Mouse (Mus musculus): ENCODE data around the gene Jam2. TPM values are rescaled to one million over a fixed set of nuclear protein-coding genes. Genes with fewer than 3 reads are reported as not detected.
A peak's percentile ranks its signal among the peaks of the same experiment; 100 is the strongest.

The Jam2 gene
- polyA plus RNA-seq, 1 experiment from 2014 or later: 12.9 TPM

- H3K36me3 ChIP-seq: no peaks in the 10 kb centered on the region
- no peak overlapping the region for H3K9ac ChIP-seq
- no peak overlapping the region for H3K4me2 ChIP-seq
- H3K4me1 ChIP-seq: peaks cover 11% of the 10 kb centered on the region; the same call in 1 of the 2 replicates
- H3K27me3 ChIP-seq: peaks cover 13% of the 10 kb centered on the region; the same call in 1 of the 2 replicates
- no peak overlapping the region for H3K27ac ChIP-seq
- no peak overlapping the region for H3K4me3 ChIP-seq
- ATAC-seq (ENCODE audit: borderline replicate concordance, extremely low read depth, low FRiP score, low TSS enrichment): no peak
- 77% methylated on average over 2 of the region's 2 CpGs for WGBS
- H3K9me3 ChIP-seq: no peaks in the 10 kb centered on the region
Observed at GRCm38 (mm10) chr16:84771461-84771860, 2.5 kb upstream of the Jam2 start.

- Histone ChIP-seq H3K9me3 (no peaks in the 10 kb centered on the region), H3K36me3 (no peaks in the 10 kb centered on the region), H3K27me3 (peaks cover 16% of the 10 kb centered on the region; the same call in 1 of the 2 replicates), H3K4me1 (peaks cover 11% of the 10 kb centered on the region; the same call in 1 of the 2 replicates), H3K9ac (no peak overlapping the region), H3K27ac (no peak overlapping the region), H3K4me3 (no peak overlapping the region), H3K4me2 (peak overlapping the region; percentile 99)
- WGBS: 25% methylated on average over 8 of the region's 8 CpGs
- ATAC-seq (ENCODE audit: borderline replicate concordance, extremely low read depth, low FRiP score, low TSS enrichment): no peak
Observed at GRCm38 (mm10) chr16:84772496-84773267, 1.2 kb upstream of the Jam2 start.

- no peak for ATAC-seq (ENCODE audit: borderline replicate concordance, extremely low read depth, low FRiP score, low TSS enrichment)
- peak overlapping the region; percentile 57; the same call in 1 of the 2 replicates for H3K9ac ChIP-seq
Observed at GRCm38 (mm10) chr16:84773268-84773861, 558 bp upstream of the Jam2 start.

GRCm38 (mm10) chr16:84774761-84775231 lies 873 bp downstream of the Jam2 start:
- Histone ChIP-seq H3K36me3 (no peaks in the 10 kb centered on the region), H3K4me3 (peak overlapping the region; percentile 60), H3K4me1 (peaks cover 11% of the 10 kb centered on the region; the same call in 1 of the 2 replicates), H3K27ac (peak overlapping the region; percentile 47; the same call in 1 of the 2 replicates), H3K4me2 (peak overlapping the region; percentile 99), H3K27me3 (peaks cover 16% of the 10 kb centered on the region; the same call in 1 of the 2 replicates), H3K9me3 (no peaks in the 10 kb centered on the region), H3K9ac (peak overlapping the region; percentile 57)
- ATAC-seq (ENCODE audit: borderline replicate concordance, extremely low read depth, low FRiP score, low TSS enrichment): no peak
- under 1% methylated on average over 23 of the region's 23 CpGs for WGBS

More at GRCm38 (mm10) chr16:84773268-84773861, 558 bp upstream of the Jam2 start:
- Histone ChIP-seq H3K9me3 (no peaks in the 10 kb centered on the region), H3K4me2 (peak overlapping the region; percentile 99), H3K4me3 (peak overlapping the region; percentile 60), H3K36me3 (no peaks in the 10 kb centered on the region), H3K27ac (no peak overlapping the region), H3K27me3 (peaks cover 16% of the 10 kb centered on the region; the same call in 1 of the 2 replicates), H3K4me1 (peaks cover 11% of the 10 kb centered on the region; the same call in 1 of the 2 replicates)
- WGBS: 5% methylated on average over 15 of the region's 15 CpGs

- WGBS: 38% methylated on average over 11 of the region's 11 CpGs
Observed at GRCm38 (mm10) chr16:84775356-84775755, 1.4 kb downstream of the Jam2 start.

GRCm38 (mm10) chr16:84776089-84776784 lies 2.3 kb downstream of the Jam2 start:
- ATAC-seq (ENCODE audit: borderline replicate concordance, extremely low read depth, low FRiP score, low TSS enrichment): no peak
- WGBS: 56% methylated on average over 7 of the region's 7 CpGs

More at GRCm38 (mm10) chr16:84775356-84775755, 1.4 kb downstream of the Jam2 start:
- Histone ChIP-seq H3K4me2 (peak overlapping the region; percentile 99), H3K4me1 (peaks cover 11% of the 10 kb centered on the region; the same call in 1 of the 2 replicates), H3K9ac (no peak overlapping the region), H3K27ac (no peak overlapping the region), H3K36me3 (no peaks in the 10 kb centered on the region), H3K27me3 (peaks cover 16% of the 10 kb centered on the region; the same call in 1 of the 2 replicates), H3K9me3 (no peaks in the 10 kb centered on the region), H3K4me3 (peak overlapping the region; percentile 60)
- ATAC-seq (ENCODE audit: borderline replicate concordance, extremely low read depth, low FRiP score, low TSS enrichment): no peak

GRCm38 (mm10) chr16:84778431-84778830 lies 4.5 kb downstream of the Jam2 start:
- ATAC-seq (ENCODE audit: borderline replicate concordance, extremely low read depth, low FRiP score, low TSS enrichment): no peak
- Histone ChIP-seq H3K27me3 (peaks cover 16% of the 10 kb centered on the region; the same call in 1 of the 2 replicates), H3K4me1 (peaks cover 8% of the 10 kb centered on the region; the same call in 1 of the 2 replicates), H3K9me3 (no peaks in the 10 kb centered on the region), H3K36me3 (no peaks in the 10 kb centered on the region), H3K27ac (no peak overlapping the region), H3K4me2 (no peak overlapping the region), H3K9ac (no peak overlapping the region), H3K4me3 (no peak overlapping the region)
- 74% methylated on average over 6 of the region's 6 CpGs for WGBS

More at GRCm38 (mm10) chr16:84776089-84776784, 2.3 kb downstream of the Jam2 start:
- Histone ChIP-seq H3K9ac (no peak overlapping the region), H3K27me3 (peaks cover 16% of the 10 kb centered on the region; the same call in 1 of the 2 replicates), H3K4me3 (no peak overlapping the region), H3K4me2 (no peak overlapping the region), H3K36me3 (no peaks in the 10 kb centered on the region), H3K9me3 (no peaks in the 10 kb centered on the region), H3K27ac (no peak overlapping the region), H3K4me1 (peaks cover 11% of the 10 kb centered on the region; the same call in 1 of the 2 replicates)

- Histone ChIP-seq H3K9me3 (no peaks in the 10 kb centered on the region), H3K36me3 (no peaks in the 10 kb centered on the region), H3K4me2 (no peak overlapping the region), H3K4me1 (0 out of 2 replicates have a peak, but pooled peaks cover 5% of the 10 kb centered on the region), H3K27ac (no peak overlapping the region), H3K4me3 (no peak overlapping the region), H3K27me3 (peaks cover 16% of the 10 kb centered on the region; the same call in 1 of the 2 replicates), H3K9ac (no peak overlapping the region)
- WGBS: 79% methylated on average over 6 of the region's 6 CpGs
- no peak for ATAC-seq (ENCODE audit: borderline replicate concordance, extremely low read depth, low FRiP score, low TSS enrichment)
Observed at GRCm38 (mm10) chr16:84778861-84779630, 5.1 kb downstream of the Jam2 start.

- H3K9me3 ChIP-seq: no peaks in the 10 kb centered on the region
- H3K4me3 ChIP-seq: no peak overlapping the region
- no peak for ATAC-seq (ENCODE audit: borderline replicate concordance, extremely low read depth, low FRiP score, low TSS enrichment)
- H3K9ac ChIP-seq: no peak overlapping the region
- H3K27me3 ChIP-seq: peaks cover 16% of the 10 kb centered on the region; the same call in 1 of the 2 replicates
- H3K4me1 ChIP-seq: 0 out of 2 replicates have a peak, but pooled peaks cover 5% of the 10 kb centered on the region
- H3K36me3 ChIP-seq: no peaks in the 10 kb centered on the region
- 62% methylated on average over 5 of the region's 5 CpGs for WGBS
- H3K27ac ChIP-seq: no peak overlapping the region
- no peak overlapping the region for H3K4me2 ChIP-seq
Observed at GRCm38 (mm10) chr16:84779718-84780117, 5.8 kb downstream of the Jam2 start.

GRCm38 (mm10) chr16:84783279-84783678 lies 9.4 kb downstream of the Jam2 start:
- Histone ChIP-seq H3K27ac (no peak overlapping the region), H3K9ac (no peak overlapping the region), H3K4me2 (no peak overlapping the region), H3K36me3 (no peaks in the 10 kb centered on the region), H3K27me3 (no peaks in the 10 kb centered on the region), H3K4me1 (no peaks in the 10 kb centered on the region), H3K4me3 (no peak overlapping the region), H3K9me3 (no peaks in the 10 kb centered on the region)
- no peak for ATAC-seq (ENCODE audit: borderline replicate concordance, extremely low read depth, low FRiP score, low TSS enrichment)
- WGBS: 35% methylated on average over 2 of the region's 2 CpGs

GRCm38 (mm10) chr16:84784966-84785365 lies 11.0 kb downstream of the Jam2 start:
- WGBS: 34% methylated on average over 7 of the region's 7 CpGs
- no peaks in the 10 kb centered on the region for H3K27me3 ChIP-seq
- H3K4me1 ChIP-seq: no peaks in the 10 kb centered on the region
- no peak overlapping the region for H3K27ac ChIP-seq
- no peak overlapping the region for H3K4me3 ChIP-seq
- no peaks in the 10 kb centered on the region for H3K9me3 ChIP-seq
- H3K4me2 ChIP-seq: no peak overlapping the region
- no peak overlapping the region for H3K9ac ChIP-seq
- no peak for ATAC-seq (ENCODE audit: borderline replicate concordance, extremely low read depth, low FRiP score, low TSS enrichment)
- no peaks in the 10 kb centered on the region for H3K36me3 ChIP-seq
